Mouse (Mus musculus) kidney, adult 11 months (tissue): Measurements from ENCODE around the gene Ssh3.

Experiments used
- DNase-seq: peaks from one replicate; pipeline ENCODE4 v3.0.0; 2022

The Ssh3 gene

GRCm38 (mm10) chr19:4240247-4240668 lies 28.7 kb downstream of the Ssh3 start:
- DNase-seq: no peak

- DNase-seq: no peak
Measured at GRCm38 (mm10) chr19:4234548-4234947, 34.4 kb downstream of the Ssh3 start.

DNA sequence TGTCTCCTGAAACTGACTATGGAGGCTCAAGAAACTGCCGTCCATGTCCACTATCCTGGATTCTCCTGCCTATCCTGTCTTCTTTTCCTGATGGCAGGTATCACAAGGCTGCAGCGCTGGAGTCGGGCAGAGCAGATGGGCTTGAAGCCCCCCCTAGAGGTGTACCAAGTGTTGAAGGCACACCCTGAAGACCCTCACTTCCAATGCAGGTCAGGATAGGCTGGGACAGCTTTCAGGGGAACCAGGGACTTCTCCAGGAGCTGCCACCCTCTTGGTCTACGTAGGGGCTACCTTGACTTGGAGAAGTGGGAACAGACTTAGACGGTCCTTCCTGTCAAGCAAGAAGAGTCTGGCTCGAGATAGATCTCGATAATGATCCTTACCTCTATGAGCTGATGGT lies 36.3 kb downstream of the Ssh3 start:
- no peak for DNase-seq

DNA sequence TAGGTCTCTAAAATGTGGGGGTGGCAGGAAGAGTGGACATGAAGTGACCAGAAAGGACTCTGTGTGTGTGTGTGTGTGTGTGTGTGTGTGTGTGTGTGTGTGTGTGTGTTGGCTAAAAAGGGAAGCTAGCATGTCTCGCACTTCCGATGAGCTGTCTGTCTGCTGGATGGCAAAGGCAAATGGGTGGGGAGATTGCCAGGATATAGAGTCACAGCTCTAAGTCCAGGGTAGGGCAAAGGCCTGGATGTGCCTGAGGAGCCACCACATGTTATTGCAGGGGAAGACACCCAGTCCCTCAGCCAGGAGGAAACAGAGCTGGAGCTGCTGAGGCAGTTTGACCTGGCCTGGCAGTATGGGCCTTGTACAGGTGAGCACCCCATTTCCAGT lies 36.8 kb downstream of the Ssh3 start:
- DNase-seq: no peak

DNA sequence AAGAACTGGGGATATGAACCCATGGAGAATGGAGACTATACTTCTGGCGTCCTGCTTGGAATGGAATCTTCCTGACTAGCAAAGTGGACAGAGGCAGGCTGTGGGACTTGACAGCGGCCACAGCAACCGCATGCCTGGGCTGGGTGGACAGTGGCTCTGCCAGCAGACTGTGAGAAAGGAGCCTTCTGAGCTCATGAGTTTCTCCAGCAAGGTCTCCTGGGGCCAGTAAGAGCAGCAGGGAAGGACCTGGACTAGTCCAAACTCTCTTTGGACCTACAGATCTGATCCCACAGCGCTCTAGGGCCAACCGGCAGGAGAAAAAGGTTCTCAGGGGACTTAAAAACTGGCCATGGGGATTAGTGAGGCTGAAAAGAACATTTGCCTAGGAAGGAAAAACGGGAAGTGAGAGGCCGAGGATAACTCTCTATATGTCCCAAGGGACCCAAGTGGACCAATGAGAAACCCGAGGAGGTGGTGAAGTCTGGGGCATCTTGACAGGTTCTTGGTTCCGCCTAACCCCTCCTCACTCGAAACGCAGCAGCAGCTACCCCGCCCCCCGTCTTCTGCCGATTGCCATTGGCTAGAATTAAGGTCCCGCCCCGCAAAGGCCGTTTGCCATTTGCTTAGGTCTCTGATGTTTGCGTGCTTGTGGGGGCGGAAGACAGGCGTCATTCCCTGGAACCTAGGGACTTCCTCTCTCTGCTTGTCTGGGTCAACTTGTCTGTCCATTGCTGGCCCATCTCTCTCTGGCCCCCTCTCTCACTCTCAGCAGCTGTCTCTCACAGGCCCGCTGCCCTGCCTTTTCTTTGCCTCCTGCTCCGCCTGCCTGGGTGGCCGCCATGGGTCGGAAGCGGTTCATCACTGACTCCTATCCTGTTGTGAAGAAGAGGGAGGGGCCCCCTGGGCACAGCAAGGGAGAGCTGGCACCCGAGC lies 37.5 kb downstream of the Ssh3 start, which contains the start of gene Pold4:
Gene Pold4, plus strand, starts transcription at position 647 of the 933 bp plus-strand sequence.
- peak; percentile 98 for DNase-seq

DNA sequence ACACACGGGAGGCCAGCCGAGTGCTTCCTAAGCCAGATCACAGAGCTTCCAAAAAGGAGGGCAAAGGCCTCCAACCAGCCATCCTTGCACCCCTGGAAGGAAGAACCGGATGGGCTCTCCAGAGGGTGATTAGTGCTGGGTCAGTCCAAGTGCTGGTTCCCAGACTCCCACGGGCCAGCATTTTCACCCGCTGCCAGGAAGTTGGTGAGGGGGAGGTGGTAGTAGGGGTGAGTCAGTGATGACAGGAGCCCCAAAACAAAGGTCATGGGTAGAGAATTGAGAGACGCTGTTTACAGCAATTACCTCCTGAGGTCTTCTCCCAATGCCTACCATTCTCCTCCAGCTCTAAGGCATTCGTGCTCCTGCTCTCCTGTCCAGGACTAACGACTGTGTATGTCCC lies 38.6 kb downstream of the Ssh3 start:
- no peak for DNase-seq

DNA sequence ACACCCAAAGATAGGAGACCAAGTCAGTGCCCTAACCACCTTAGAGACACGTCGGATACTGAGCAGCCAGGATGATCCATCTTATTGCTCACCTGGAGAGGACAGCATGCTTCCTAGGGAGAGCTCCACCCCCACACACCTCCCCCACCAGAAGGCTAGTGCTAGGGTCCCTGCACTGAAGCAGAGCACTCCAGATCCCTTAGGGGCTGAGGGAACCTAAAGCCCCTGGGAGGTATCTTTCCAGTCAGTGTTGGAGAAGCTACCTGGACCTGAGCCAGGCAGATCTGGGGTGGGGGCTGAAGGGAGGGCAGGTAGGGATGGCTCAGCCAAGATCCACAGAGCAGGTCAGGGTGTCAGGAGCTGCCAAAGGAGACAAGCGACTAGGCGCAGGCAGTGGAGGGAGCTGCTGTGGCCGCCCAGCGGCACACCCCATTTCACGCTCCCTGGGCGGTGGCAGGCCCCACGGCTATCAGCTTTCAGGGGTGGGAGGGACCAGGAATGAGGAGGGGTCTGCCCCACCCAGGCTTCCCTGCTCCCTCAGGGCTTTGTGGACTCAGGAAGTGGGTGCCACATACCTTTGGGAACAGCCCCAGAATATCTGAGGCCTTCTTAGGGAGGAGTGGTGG lies 39.4 kb downstream of the Ssh3 start:
- DNase-seq: no peak

GRCm38 (mm10) chr19:4228891-4229290 lies 40.1 kb downstream of the Ssh3 start:
- no peak for DNase-seq

- DNase-seq: peak; percentile 67
Measured at GRCm38 (mm10) chr19:4227894-4228678, 40.9 kb downstream of the Ssh3 start.

DNA sequence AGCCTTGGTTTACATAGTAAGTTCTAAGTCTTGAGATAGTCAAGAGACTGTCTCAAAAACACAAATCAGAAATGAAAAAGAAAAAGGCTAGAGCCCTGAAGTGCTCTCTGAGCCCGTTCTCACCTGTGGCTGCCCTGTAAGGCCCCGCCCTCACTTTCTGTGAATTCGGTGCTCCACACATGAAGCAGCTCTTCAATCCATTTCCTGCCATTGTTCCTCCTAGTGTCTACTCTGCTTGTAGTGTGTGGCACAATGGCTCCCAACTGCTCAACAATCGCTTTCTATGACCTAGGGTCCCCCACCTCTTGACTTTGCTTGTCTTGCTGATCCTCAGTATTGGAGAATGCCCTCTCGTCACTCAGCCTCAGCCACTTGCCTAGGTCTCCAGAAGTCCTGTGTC lies 41.5 kb downstream of the Ssh3 start:
- no peak for DNase-seq

GRCm38 (mm10) chr19:4226779-4227178 lies 42.2 kb downstream of the Ssh3 start:
- no peak for DNase-seq

- peak; percentile 64 for DNase-seq
Measured at GRCm38 (mm10) chr19:4222165-4222564, 46.8 kb downstream of the Ssh3 start.

DNA sequence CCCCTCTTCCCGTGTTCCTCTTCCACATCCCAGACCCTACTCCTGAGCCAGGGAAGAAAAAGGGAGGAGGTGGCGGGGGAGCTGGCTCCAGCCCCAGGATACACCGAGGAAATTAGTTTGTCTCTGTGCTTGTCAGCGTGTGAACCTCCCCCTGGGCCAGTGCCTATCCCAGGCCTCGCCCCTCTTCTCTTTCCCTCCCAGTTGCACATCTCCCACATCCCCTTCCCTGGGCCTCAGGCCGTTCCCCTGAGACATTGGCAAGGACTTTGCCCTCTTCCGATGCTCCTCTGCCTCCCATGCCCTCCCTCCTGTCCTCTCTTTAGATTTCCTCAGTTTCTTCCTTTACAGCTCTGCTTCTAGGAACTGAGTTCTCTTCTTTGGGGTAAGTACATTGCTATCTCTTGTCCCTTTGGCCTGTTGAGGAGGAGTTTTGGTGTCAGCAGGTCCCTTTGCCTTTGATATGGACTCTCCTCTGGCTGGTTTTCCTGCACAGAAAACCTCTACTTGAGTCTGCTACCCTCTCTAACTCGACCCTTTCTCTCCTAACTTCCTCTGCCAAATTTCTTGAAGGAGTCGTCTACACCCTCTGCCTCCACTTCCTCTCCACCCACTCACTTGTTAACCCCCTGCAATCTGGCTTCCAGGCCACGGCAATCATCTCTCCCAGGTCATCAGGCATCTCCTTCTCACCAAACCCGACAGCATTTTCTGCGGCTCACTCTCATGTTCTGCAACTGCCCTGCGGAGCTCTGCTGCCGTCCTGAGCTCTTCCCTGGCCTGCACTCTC lies 47.8 kb downstream of the Ssh3 start:
- DNase-seq: no peak

DNA sequence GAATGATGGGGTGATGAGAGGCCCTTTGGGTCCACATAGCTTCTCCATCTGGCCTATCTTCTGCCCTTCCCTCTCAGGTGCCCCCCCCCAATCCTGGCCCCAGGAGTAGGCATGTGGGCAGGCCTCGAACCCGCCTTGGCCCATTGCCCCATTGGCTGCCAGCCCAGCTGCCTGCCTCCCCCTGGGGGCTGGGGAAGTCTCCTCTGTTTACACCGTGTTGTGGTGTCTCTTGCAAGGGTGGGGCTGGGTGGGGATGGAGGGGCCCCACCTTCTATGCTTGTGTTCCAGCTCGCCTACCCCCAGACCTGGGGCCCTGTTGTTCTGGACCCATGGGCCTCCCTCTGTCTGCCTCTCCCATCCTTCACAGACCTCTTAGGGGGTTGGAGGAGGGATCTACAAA lies 48.6 kb downstream of the Ssh3 start:
- no peak for DNase-seq

GRCm38 (mm10) chr19:4219943-4220342 lies 49.0 kb downstream of the Ssh3 start:
- DNase-seq: no peak

DNA sequence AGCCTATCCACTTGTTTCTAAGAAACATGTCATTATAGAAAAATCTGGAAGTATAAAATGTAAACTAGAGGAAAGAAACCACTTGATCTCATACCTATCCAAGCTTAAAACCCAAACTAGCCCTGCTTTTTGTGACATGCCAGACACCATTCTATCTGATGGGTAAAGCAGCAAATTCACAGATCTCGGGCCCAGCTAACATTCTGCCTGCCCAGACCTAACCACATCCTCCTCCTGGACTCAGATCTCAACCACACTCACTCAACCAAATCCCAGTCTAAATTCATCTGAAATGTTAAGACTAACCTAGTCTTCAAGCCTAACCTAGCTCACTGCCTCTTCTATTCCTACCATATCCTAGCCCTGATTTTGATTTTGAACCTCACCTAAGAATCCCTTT lies 50.2 kb downstream of the Ssh3 start:
- DNase-seq: no peak

DNA sequence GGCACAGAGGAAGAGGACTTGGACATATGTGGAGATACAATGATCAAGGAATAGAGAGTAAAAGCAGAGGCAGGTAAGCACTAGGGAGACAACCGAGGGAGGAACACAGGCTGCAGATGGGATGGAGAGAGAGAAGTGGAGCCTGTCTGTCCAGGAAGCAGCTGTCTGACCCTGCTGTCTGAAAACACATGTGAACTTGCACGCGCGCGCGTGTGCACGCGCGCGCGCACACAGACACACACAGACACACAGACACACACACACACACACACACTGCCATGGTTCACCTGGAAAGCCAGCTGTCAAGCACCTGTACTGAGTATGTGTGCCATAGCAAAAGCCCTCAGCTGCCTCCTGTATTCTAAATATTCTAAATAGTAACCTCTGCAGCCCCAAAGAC lies 50.7 kb downstream of the Ssh3 start:
- no peak for DNase-seq

GRCm38 (mm10) chr19:4217855-4218254 lies 51.1 kb downstream of the Ssh3 start:
- DNase-seq: no peak

DNA sequence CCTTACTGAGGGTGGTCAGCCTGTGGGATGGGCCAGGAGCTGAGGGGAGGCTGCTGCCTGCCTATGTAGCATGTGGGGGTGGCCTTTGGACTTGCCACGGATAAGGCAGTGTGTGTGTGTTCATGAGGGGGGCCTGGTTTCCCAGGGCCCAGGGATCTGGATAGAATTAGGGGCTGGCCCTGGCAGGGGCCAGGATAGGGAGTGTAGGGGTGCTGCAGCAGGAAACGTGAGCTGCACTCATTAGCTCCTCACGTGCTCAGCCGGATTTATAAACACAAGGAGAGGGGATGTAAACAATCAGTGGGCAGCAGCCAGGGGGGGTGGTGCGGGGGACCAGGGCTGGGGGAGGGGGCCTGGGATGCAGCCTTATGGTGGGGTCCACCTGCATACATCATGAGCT lies 51.8 kb downstream of the Ssh3 start:
- DNase-seq: no peak

- DNase-seq: no peak
Measured at GRCm38 (mm10) chr19:4216041-4216685, 52.8 kb downstream of the Ssh3 start.

DNA sequence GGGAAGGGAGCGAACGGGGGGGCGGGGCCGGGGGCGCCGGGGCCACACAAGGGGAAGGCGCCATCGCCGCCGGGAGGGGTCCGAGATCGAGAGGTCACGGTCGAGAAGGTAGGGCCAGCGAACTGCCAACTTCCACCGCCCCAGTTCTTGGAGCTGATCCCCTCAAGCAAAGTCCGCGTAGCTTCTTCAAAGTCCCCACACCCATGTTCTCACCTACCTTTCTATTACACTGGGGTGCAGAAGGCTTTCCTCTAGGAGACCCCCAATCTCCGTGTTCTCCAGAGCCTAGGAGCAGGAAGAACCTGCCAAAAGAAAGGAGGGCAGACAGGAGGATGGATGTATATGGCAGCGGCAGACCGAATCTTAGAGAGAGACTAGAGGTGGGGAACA lies 53.5 kb downstream of the Ssh3 start:
- no peak for DNase-seq

GRCm38 (mm10) chr19:4214771-4215450 lies 54.1 kb downstream of the Ssh3 start:
- DNase-seq: no peak
